Mouse (Mus musculus) olfactory bulb, adult 2 months (tissue): ENCODE results near the gene Ece1.

ENCODE experiments used
- CTCF ChIP-seq: fragments of 200-500 bp; IDR thresholded peaks from 2 replicates; pipeline ENCODE4 v1.5.1; 2012; ENCODE audit warnings: low read depth, mild to moderate bottlenecking, low read length, moderate library complexity; ENCODE audit not compliant: insufficient read depth
- POLR2A ChIP-seq: fragments of 200-500 bp; IDR thresholded peaks from 2 replicates; pipeline ENCODE4 v1.6.1; 2012; ENCODE audit warnings: mild to moderate bottlenecking, low read depth, low read length, moderate library complexity; ENCODE audit not compliant: insufficient read depth

DNA sequence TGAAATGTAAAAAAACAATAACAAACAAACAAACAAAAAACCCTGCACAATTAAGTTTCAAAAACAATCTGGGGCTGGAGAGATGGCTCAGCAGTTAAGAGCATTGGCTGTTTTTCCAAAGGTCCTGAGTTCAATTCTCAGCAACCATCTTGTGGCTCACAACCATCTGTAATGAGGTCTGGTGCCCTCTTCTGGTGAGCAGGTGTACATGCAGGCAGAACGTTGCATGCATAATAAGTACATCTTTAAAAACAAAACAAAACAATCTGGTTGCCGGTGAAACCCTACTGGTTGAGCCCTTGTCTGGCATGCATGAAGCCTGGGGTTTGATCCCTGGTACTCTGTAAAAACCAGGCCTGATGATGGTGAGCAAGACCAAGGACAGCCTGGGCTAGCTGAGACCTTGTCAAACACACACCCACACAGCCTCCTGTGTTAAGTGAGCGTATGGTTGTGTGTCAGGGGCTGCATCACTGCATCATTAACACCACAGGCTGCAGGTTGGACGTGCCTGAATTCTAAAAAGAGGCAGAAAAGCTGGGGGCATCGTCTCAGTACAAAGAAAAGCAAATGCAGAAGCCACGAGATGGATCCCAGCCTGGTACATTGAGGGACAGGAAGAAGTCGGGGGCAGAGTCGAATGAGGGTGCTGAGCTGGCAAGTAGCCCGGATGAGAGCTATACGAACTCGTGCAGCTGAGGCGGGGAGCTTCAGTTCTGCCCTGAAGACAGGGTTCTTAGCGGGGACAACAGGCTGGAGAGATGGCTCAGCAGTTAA is 98.0 kb downstream of the Ece1 start:
- no peak for TF ChIP-seq POLR2A
- TF ChIP-seq CTCF, result no peak
